In genomic region chr11:70151072-70151471, GRCm38 (mm10) we compare ENCODE assay signal across 12 mouse cellular contexts. TPM values are rescaled to one million over a fixed set of nuclear protein-coding genes. Genes with fewer than 3 reads are reported as not detected.
DNase-seq lines count a peak whose midpoint lies in the region; ATAC-seq and TF ChIP-seq lines count a peak whose summit lies in the region.
"Had no signal": no experiment of that assay in that cellular context is flagged by ENCODE, and none has a peak within 500 bp of the region (broad histone marks: within the 10 kb centered on the region; RNA-seq: fewer than 3 reads in every experiment).

No protein-coding gene starts in this region.

- H3K4me2 ChIP-seq in forebrain, postnatal 0 days (ENCODE audit: low read depth) = no peak overlapping the region
- no peak overlapping the region for H3K4me2 ChIP-seq in forebrain, embryonic 15.5 days (replicated peaks)
- H3K4me2 ChIP-seq: hindbrain, embryonic 14.5 days had no signal

- TF ChIP-seq CTCF in forebrain, postnatal 0 days (IDR thresholded peaks at IDR 0.05; ENCODE audit: low read depth) = peak; percentile 26

- H3K4me1 ChIP-seq in forebrain, postnatal 0 days (ENCODE audit: insufficient read depth) = no peaks in the 10 kb centered on the region
- no peaks in the 10 kb centered on the region for H3K4me1 ChIP-seq in forebrain, embryonic 15.5 days

- 59% methylated on average over 3 of the region's 3 CpGs for WGBS in forebrain, postnatal 0 days
- 65% methylated on average over 3 of the region's 3 CpGs for WGBS in forebrain, embryonic 15.5 days

- DNase-seq in forebrain, postnatal 0 days = no peak
- DNase-seq in lung, postnatal 10 days = peak; percentile 27
- no peak for DNase-seq in lung, postnatal 14 days
- peak; percentile 19 for DNase-seq in induced T-regulatory cell, adult 2 months (ENCODE audit: low read depth)
- DNase-seq in layer of hippocampus, postnatal 36 days = no peak
- DNase-seq in left cerebral cortex, adult 8-10 months (ENCODE audit: low spot score in 2 of 2) = no peak
- no peak for DNase-seq in right cerebral cortex, postnatal 4 days

- no peak overlapping the region for H3K27ac ChIP-seq in forebrain, postnatal 0 days (ENCODE audit: low read depth, low read length)
- no peak overlapping the region for H3K27ac ChIP-seq in forebrain, embryonic 15.5 days (replicated peaks)
- H3K27ac ChIP-seq: hindbrain, embryonic 14.5 days; macrophage had no signal

- ATAC-seq in forebrain, postnatal 0 days = no peak
- no peak for ATAC-seq in forebrain, embryonic 15.5 days (replicated peaks)

- no peaks in the 10 kb centered on the region for H3K27me3 ChIP-seq in forebrain, postnatal 0 days (ENCODE audit: insufficient read depth, low read length)
- no peaks in the 10 kb centered on the region for H3K27me3 ChIP-seq in forebrain, embryonic 15.5 days

- H3K9me3 ChIP-seq in forebrain, postnatal 0 days (ENCODE audit: low read length) = no peaks in the 10 kb centered on the region
- no peaks in the 10 kb centered on the region for H3K9me3 ChIP-seq in forebrain, embryonic 15.5 days

- H3K36me3 ChIP-seq in forebrain, postnatal 0 days (ENCODE audit: insufficient read depth) = no peaks in the 10 kb centered on the region
- no peaks in the 10 kb centered on the region for H3K36me3 ChIP-seq in forebrain, embryonic 15.5 days
- H3K36me3 ChIP-seq: G1E had no signal

- no peak overlapping the region for H3K9ac ChIP-seq in forebrain, postnatal 0 days
- no peak overlapping the region for H3K9ac ChIP-seq in forebrain, embryonic 15.5 days (replicated peaks)
- H3K9ac ChIP-seq: hindbrain, embryonic 14.5 days had no signal

- no peak overlapping the region for H3K4me3 ChIP-seq in forebrain, postnatal 0 days (ENCODE audit: low read depth, low read length)
- no peak overlapping the region for H3K4me3 ChIP-seq in forebrain, embryonic 15.5 days
- H3K4me3 ChIP-seq: erythroblast, embryonic 14.5 days had no signal

RNA-seq across cellular contexts. Expression of gene Clec10a, which starts 4.9 kb away (rescaled TPM):
- total RNA-seq in forebrain, postnatal 0 days (2014; rRNA removed) = 0.67 and 1.3 TPM in 2 replicates
- polyA plus RNA-seq in forebrain, postnatal 0 days (2015; fragmentation: Nextera tagmentation; extraction: Ambion mirVana) = 1.6 TPM in 2 replicates
- polyA plus RNA-seq in forebrain, embryonic 15.5 days (2015; fragmentation: Nextera tagmentation; extraction: Ambion mirVana) = 0.73 and 0.75 TPM in 2 replicates
- total RNA-seq in layer of hippocampus, postnatal 36 days (2021) = 1 to 10 TPM in 1 of 2 experiments, under 1 TPM in 1; 1.00 to 1.8 TPM
- 1 to 10 TPM in 3 of 4 experiments, under 1 TPM in 1; 0.96 to 3.3 (median 2.7) TPM for total RNA-seq in left cerebral cortex, adult 8-10 months (2022)
- polyA plus RNA-seq: erythroblast, embryonic 14.5 days had no signal

RNA-seq across cellular contexts. Expression of gene Mgl2, which starts 20.9 kb away (rescaled TPM):
- total RNA-seq in forebrain, postnatal 0 days (2014; rRNA removed) = 1.0 and 1.1 TPM in 2 replicates
- polyA plus RNA-seq in forebrain, postnatal 0 days (2015; fragmentation: Nextera tagmentation; extraction: Ambion mirVana) = 1.5 and 1.9 TPM in 2 replicates
- polyA plus RNA-seq in forebrain, embryonic 15.5 days (2015; fragmentation: Nextera tagmentation; extraction: Ambion mirVana) = 0.56 and 0.64 TPM in 2 replicates
- under 1 TPM; 0.45 to 0.68 TPM for total RNA-seq in layer of hippocampus, postnatal 36 days (2021)
- total RNA-seq in left cerebral cortex, adult 8-10 months (2022) = 1 to 10 TPM in 1 of 4 experiments, under 1 TPM in 3; 0.57 to 1.1 (median 0.76) TPM
- total RNA-seq: G1E had no signal
- polyA plus RNA-seq: erythroblast, embryonic 14.5 days; G1E had no signal

RNA-seq across cellular contexts. Expression of gene Asgr2, which starts 58.6 kb away (rescaled TPM):
- not detected in 2 replicates for total RNA-seq in forebrain, postnatal 0 days (2014; rRNA removed)
- polyA plus RNA-seq in forebrain, postnatal 0 days (2015; fragmentation: Nextera tagmentation; extraction: Ambion mirVana) = not detected in 2 replicates
- not detected in 2 replicates for polyA plus RNA-seq in forebrain, embryonic 15.5 days (2015; fragmentation: Nextera tagmentation; extraction: Ambion mirVana)
- not detected for total RNA-seq in layer of hippocampus, postnatal 36 days (2021)
- total RNA-seq in left cerebral cortex, adult 8-10 months (2022) = not detected
- total RNA-seq: G1E had no signal
- polyA plus RNA-seq: erythroblast, embryonic 14.5 days; G1E; hindbrain, embryonic 14.5 days had no signal

Comparison
In these comparisons a context has a peak if more than half of its experiments do, and no peak if none do; other contexts are left out.
1. DNase-seq: peak in lung, postnatal 10 days (single experiment) and induced T-regulatory cell, adult 2 months (single experiment); none in forebrain, postnatal 0 days (single experiment), lung, postnatal 14 days (single experiment), layer of hippocampus, postnatal 36 days (0 of 2), left cerebral cortex, adult 8-10 months (0 of 2) and right cerebral cortex, postnatal 4 days (single experiment).